Mouse (Mus musculus) olfactory bulb, adult 2 months (tissue): ENCODE results near the gene A130010J15Rik.

Experiments
- CTCF ChIP-seq: fragments of 200-500 bp; IDR thresholded peaks from 2 replicates; pipeline ENCODE4 v1.5.1; 2012; ENCODE audit warnings: low read depth, mild to moderate bottlenecking, low read length, moderate library complexity; ENCODE audit not compliant: insufficient read depth
- POLR2A ChIP-seq: fragments of 200-500 bp; IDR thresholded peaks from 2 replicates; pipeline ENCODE4 v1.6.1; 2012; ENCODE audit warnings: mild to moderate bottlenecking, low read depth, low read length, moderate library complexity; ENCODE audit not compliant: insufficient read depth

GRCm38 (mm10) chr1:193138669-193139068 lies 29.2 kb upstream of the A130010J15Rik start:
- TF ChIP-seq POLR2A (no peak), CTCF (no peak)
